Mouse (Mus musculus): ENCODE measurements at regions not wholly inside any gene's neighbourhood (a gene's known extent, or its start where the extent isn't known, plus 50 kb on each side); places are given as distances from the start of the nearest gene placed in this dataset.

- no peak for DNase-seq (ENCODE audit: low read depth, low spot score)
Measured at GRCm38 (mm10) chr9:51660908-51661874, 103.9 kb upstream of the Arhgap20 start.

- no peak for DNase-seq (ENCODE audit: low read depth, low spot score)
Measured at GRCm38 (mm10) chr9:51661911-51662310, 103.2 kb upstream of the Arhgap20 start.

- DNase-seq (ENCODE audit: low read depth, low spot score), result no peak
Measured at GRCm38 (mm10) chr9:51664353-51664752, 100.8 kb upstream of the Arhgap20 start.

- no peak for DNase-seq (ENCODE audit: low read depth, low spot score)
Measured at GRCm38 (mm10) chr9:51664876-51665275, 100.3 kb upstream of the Arhgap20 start.

- DNase-seq (ENCODE audit: low read depth, low spot score), result peak; percentile 15
Measured at GRCm38 (mm10) chr9:51668976-51669375, 96.2 kb upstream of the Arhgap20 start.

- DNase-seq (ENCODE audit: low read depth, low spot score), result no peak
Measured at GRCm38 (mm10) chr9:51670531-51670930, 94.6 kb upstream of the Arhgap20 start.

GRCm38 (mm10) chr9:51686536-51686935 lies 78.6 kb upstream of the Arhgap20 start:
- no peak for DNase-seq (ENCODE audit: low read depth, low spot score)

GRCm38 (mm10) chr9:51714326-51714725 lies 50.8 kb upstream of the Arhgap20 start:
- DNase-seq (ENCODE audit: low read depth, low spot score), result no peak
